Mouse (Mus musculus): ENCODE data around the gene Tmie. TPM values are rescaled to one million over a fixed set of nuclear protein-coding genes. Genes with fewer than 3 reads are reported as not detected.

Tmie gene
- 2.2 and 3.5 TPM in 2 replicates for total RNA-seq (2021)
- long read RNA-seq, experiment 1, partial matches to known transcripts = 2 of 4 reads
- long read RNA-seq, experiment 1, other reads (novel, unspliced or antisense) = 2 of 4 reads
- long read RNA-seq, experiment 2, partial matches to known transcripts = 1 of 3 reads
- long read RNA-seq, experiment 2, other reads (novel, unspliced or antisense) = 2 of 3 reads

GRCm38 (mm10) chr9:110879998-110880561 lies at the start of gene Tmie:
Gene Tmie (minus strand): TSS chr9:110880113.
- peak; percentile 85 for DNase-seq

GRCm38 (mm10) chr9:110922759-110923158 lies 42.8 kb upstream of the Tmie start:
- DNase-seq = peak; percentile 90

GRCm38 (mm10) chr9:110920665-110921419 lies 40.9 kb upstream of the Tmie start:
- DNase-seq = no peak

- no peak for DNase-seq
Observed at GRCm38 (mm10) chr9:110916786-110917185, 36.9 kb upstream of the Tmie start, which contains the start of gene Fam240a. Gene Fam240a (minus strand): TSS chr9:110916861.

- DNase-seq = no peak
Observed at GRCm38 (mm10) chr9:110915466-110915865, 35.6 kb upstream of the Tmie start.

GRCm38 (mm10) chr9:110914631-110915236 lies 34.8 kb upstream of the Tmie start:
- no peak for DNase-seq

- no peak for DNase-seq
Observed at GRCm38 (mm10) chr9:110909371-110909967, 29.6 kb upstream of the Tmie start.

- DNase-seq = no peak
Observed at GRCm38 (mm10) chr9:110908631-110909016, 28.7 kb upstream of the Tmie start.

- DNase-seq = no peak
Observed at GRCm38 (mm10) chr9:110907838-110908630, 28.1 kb upstream of the Tmie start.

- DNase-seq = no peak
Observed at GRCm38 (mm10) chr9:110907201-110907837, 27.4 kb upstream of the Tmie start.

GRCm38 (mm10) chr9:110902271-110902670 lies 22.4 kb upstream of the Tmie start:
- peak; percentile 42 for DNase-seq

GRCm38 (mm10) chr9:110901204-110901603 lies 21.3 kb upstream of the Tmie start:
- no peak for DNase-seq

GRCm38 (mm10) chr9:110899451-110900008 lies 19.6 kb upstream of the Tmie start:
- DNase-seq = no peak

GRCm38 (mm10) chr9:110896595-110896994 lies 16.7 kb upstream of the Tmie start:
- no peak for DNase-seq

- DNase-seq = no peak
Observed at GRCm38 (mm10) chr9:110895994-110896393, 16.1 kb upstream of the Tmie start.

- no peak for DNase-seq
Observed at GRCm38 (mm10) chr9:110895507-110895906, 15.6 kb upstream of the Tmie start.

- no peak for DNase-seq
Observed at GRCm38 (mm10) chr9:110893429-110893828, 13.5 kb upstream of the Tmie start.

GRCm38 (mm10) chr9:110892552-110892951 lies 12.6 kb upstream of the Tmie start:
- no peak for DNase-seq

- DNase-seq = no peak
Observed at GRCm38 (mm10) chr9:110891077-110891828, 11.3 kb upstream of the Tmie start.

All from adrenal gland, postnatal 14 days (tissue).